Mouse (Mus musculus) monocyte, adult 2 months (primary cell): Measurements from ENCODE around the gene Vwa7.

ENCODE experiments used
- DNase-seq, 2 experiments: peaks; one replicate each; pipeline ENCODE4 v3.0.0; 2022; ENCODE audit warnings: low spot score in 2 of 2, low read depth in 1 of 2

Gene Vwa7

DNA sequence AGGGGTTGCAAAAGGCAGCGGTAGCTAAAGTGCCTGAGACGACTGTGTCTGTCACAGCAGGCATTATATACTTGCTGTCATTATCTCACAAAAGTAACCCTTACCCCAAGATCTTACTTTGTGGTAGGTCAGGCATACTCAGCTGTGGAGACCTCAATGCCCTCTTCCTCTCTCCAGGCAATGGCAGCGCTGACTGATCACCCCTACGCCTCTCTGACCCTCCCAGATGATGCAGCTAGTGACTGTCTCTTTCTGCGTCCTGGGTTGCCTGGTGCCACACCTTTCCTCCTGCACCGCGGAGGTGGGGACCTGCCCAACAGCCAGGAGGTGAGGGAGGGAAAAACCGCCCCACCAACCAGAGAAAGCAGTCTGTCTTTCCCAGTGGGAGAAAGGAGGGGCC lies 44.9 kb downstream of the Vwa7 start:
- DNase-seq, result no peak

- DNase-seq, result no peak
Observed at GRCm38 (mm10) chr17:35063466-35063865, 47.1 kb downstream of the Vwa7 start.

DNA sequence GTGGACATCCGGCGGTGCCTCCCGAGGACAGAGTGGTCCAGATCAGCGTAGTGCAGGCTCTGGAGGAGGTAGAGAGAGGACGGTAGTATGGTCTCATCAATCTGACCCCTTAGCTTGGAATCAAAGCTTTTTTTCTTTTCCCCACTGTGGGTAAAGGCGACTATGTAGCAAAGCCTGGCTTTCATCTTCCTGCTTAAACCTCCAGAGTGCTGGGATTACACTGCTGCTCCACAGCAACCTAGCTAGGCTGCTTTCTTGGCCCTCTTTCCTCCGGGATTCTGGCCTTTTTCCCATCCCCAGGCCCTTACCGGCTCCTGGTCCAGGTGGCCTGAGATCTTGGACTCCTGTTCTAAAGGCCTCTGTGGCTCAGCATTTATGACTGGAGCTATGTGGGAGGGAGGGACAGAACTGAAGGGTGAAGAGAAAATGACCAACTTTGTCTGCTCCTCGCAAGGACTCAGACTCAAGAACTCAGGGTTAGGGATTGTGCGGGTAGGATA lies 48.0 kb downstream of the Vwa7 start:
- DNase-seq, result no peak

GRCm38 (mm10) chr17:35064951-35065947 lies 48.9 kb downstream of the Vwa7 start, which contains the start of gene Ly6g6c:
Gene Ly6g6c (plus strand): TSS chr17:35065388.
- no peak for DNase-seq

GRCm38 (mm10) chr17:35066084-35066483 lies 49.7 kb downstream of the Vwa7 start, which contains the start of gene Mpig6b:
Gene Mpig6b (minus strand): TSS chr17:35066184.
- no peak for DNase-seq

DNA sequence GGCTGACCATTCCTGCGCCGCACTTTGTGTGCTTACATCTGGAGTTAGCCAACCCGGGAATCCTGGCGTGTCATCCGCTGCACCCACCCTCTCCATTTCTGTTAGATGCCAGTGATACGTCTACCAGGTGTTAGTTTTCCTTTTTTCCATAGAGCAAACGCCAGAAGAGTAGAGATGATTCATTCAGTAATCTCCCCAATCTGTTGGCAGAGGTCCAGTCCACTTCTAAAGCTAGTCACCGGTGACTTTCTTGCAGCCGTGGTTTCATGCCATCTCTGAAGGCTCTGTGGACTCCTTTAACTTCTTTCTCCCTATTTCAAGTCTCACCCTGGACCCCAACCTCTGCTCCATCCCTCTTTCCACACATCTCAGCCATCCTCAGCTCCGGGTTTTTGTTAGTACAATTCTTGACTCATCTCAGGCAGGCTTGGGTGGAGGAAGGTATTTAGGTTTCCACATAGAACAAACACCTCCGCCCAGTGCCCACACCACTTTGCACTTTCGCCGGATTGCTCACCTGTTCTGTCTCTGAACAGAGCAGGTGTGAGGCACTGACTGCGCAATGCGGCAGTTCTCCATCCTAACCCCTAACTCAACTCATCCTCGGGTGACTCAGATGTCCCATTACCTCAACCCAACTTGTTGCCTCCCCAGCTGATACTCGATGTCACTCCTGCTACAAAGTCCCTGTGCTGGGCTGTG lies 52.0 kb downstream of the Vwa7 start:
- DNase-seq, result no peak

DNA sequence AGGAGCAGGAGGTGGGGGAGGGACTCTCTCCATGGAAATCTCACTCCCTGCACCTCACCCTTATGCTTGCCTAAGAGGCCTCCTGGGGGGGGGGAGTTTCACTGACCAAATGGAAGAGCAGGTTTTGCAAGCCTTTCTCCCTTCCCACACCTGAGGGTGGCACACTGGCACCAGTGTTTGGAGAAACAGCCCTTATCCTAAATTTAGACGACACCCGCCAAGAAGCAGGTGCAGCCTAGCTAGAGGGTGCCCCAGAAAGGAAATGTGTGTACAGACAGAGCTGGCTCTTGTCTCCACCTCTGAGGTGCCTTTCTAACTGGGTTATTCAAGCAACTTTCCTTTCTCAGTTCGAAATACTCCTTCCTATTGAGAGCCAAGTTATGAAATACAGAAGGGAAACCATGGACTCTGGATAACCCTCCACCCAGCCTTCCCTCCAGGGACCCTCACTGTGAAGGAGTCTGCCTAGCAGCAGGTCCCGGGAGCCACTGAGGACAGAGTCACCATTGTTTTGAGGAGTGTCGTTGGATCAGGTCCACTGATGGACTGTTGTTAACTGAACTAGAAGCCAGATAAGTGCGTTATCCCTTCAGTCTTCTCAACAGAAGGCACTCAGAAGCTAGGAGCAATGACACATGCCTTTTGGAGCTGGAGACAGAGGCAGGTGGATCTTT lies 54.3 kb downstream of the Vwa7 start:
- DNase-seq, result no peak

GRCm38 (mm10) chr17:35071454-35071853 lies 55.1 kb downstream of the Vwa7 start:
- no peak for DNase-seq

DNA sequence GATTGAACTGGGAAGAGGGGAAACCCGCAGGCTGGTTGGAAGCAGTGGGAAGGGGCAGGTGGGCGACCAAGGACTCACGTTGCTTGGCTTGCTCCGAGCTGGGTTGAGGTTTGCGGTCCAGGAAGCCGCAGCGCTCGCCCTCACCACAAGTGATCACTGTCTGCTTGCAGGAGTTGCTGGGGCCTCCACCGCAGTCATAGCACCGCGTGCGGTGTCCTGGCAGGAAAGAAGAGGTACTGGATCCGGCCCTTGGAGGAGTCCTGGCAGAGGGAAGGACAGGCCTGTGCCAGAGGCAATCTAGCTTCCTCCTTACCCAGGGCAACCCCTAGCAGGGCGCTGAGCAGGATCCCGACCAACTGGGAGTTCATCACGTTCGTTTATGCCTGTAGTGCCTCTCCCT lies 57.7 kb downstream of the Vwa7 start:
- no peak for DNase-seq
